Mouse (Mus musculus): ENCODE results near the gene Ifnab. TPM values are rescaled to one million over a fixed set of nuclear protein-coding genes. Genes with fewer than 3 reads are reported as not detected.
A peak's percentile ranks its signal among the peaks of the same experiment; 100 is the strongest.

Ifnab gene
- not detected in 2 replicates for polyA plus RNA-seq (2016; fragmentation: Nextera tagmentation; extraction: Ambion mirVana)

DNA sequence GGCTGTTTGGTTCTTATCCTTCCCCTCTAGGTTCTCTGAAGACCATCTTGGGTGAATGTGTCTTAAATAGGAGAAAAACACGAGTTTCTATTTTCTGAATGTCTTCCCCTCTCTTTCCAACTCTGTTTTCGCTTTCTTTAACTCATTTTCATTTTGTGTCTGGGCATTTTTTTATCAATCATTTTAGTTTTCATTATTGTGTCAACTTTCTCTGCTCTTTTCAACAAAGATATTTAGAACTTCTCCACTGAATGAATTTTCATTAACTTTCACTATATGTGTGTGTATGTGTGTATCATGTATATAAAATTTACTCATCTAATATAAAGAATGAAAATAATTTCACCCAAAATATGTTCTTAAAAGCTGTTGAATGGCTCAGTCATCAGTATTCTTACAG is at the start of gene Ifnab:
TSS of gene Ifnab (minus strand) at position 101 of the 400 bp plus-strand sequence.
- no peaks in the 10 kb centered on the region for H3K4me1 ChIP-seq
- no peak within 1 kb of the TSS for H3K27ac ChIP-seq
- no peaks in the 10 kb centered on the region for H3K9me3 ChIP-seq
- no peak within 1 kb of the TSS for H3K4me2 ChIP-seq (replicated peaks)
- ATAC-seq (ENCODE audit: insufficient number of reproducible peaks, insufficient read depth, low FRiP score, low TSS enrichment): no peak
- H3K27me3 ChIP-seq: no peaks in the 10 kb centered on the region
- no peak within 1 kb of the TSS for H3K9ac ChIP-seq
- H3K36me3 ChIP-seq: no peaks in the 10 kb centered on the region
- H3K4me3 ChIP-seq: no peak within 1 kb of the TSS
- WGBS: 74% methylated on average over 2 of the region's 2 CpGs

DNA sequence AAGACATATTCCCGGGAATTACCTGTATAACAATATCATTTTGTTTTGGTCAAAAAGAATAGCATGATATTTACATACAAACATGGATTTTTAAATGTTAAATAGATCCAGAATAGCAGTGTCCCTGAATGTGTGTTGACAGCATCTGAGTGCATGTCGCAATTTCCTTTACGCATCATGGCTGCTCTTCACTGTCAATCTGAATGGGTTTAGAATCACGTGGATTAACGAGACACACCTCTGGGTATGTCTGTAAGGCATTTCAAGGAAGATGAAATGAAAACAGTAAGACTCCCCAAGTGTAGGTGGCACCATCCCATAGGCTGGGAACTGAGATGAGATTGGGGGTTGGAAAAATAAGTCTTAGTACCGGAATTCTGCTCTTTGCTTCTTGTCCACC is 47.9 kb upstream of the Ifnab start:
- no peaks in the 10 kb centered on the region for H3K27me3 ChIP-seq
- no peak overlapping the region for H3K9ac ChIP-seq
- no peak for ATAC-seq (ENCODE audit: insufficient number of reproducible peaks, insufficient read depth, low FRiP score, low TSS enrichment)
- H3K4me2 ChIP-seq (replicated peaks): no peak overlapping the region
- H3K9me3 ChIP-seq: no peaks in the 10 kb centered on the region
- H3K27ac ChIP-seq: no peak overlapping the region
- H3K4me1 ChIP-seq: no peaks in the 10 kb centered on the region
- no peaks in the 10 kb centered on the region for H3K36me3 ChIP-seq
- H3K4me3 ChIP-seq: no peak overlapping the region
- WGBS: 86% methylated on average over 6 of the region's 6 CpGs

DNA sequence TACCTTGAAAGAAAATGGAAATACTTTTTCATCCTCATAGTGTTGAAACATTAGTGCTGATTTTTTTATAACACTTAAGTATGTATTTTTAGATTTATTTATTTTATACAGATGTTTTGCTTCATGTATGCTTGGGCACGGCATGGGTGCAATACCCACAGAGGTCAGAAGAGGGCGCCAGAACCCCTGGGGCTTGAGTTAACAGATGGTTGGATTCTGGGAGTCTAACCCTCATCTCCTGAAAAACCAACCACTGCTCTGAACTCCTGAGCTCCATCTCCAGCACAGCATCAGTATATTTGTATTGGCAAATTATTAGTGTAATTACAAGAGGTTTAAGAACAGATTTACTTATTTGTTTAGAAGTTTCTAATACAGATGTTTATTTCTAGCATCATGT is 47.3 kb upstream of the Ifnab start:
- H3K36me3 ChIP-seq: no peaks in the 10 kb centered on the region
- ATAC-seq (ENCODE audit: insufficient number of reproducible peaks, insufficient read depth, low FRiP score, low TSS enrichment): no peak
- H3K27ac ChIP-seq: no peak overlapping the region
- H3K9ac ChIP-seq: no peak overlapping the region
- WGBS: 2% methylated on average over 2 of the region's 2 CpGs
- no peak overlapping the region for H3K4me3 ChIP-seq
- H3K4me1 ChIP-seq: no peaks in the 10 kb centered on the region
- H3K9me3 ChIP-seq: no peaks in the 10 kb centered on the region
- no peak overlapping the region for H3K4me2 ChIP-seq (replicated peaks)
- no peaks in the 10 kb centered on the region for H3K27me3 ChIP-seq

DNA sequence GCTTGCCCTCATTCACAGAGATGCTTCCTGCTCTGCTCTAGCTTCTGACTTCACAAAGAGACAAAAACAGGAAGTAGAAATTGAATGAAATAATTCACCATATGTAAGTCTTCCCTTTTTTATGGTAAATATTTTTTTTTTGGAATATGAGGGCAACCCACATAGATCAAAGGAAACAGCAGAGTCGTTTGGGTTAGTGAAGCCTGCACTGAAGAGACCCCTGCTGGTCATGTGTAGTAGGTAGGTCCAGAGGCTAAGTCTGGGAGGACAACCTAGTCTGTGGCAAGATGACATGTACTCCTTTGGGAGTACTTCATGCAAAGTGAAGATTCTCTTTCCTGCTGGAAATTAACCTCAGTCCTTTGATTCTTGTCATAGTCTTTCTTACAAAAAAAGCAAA is 36.2 kb upstream of the Ifnab start:
- H3K27me3 ChIP-seq: no peaks in the 10 kb centered on the region
- 0% methylated on average over 1 of the region's 1 CpGs for WGBS

DNA sequence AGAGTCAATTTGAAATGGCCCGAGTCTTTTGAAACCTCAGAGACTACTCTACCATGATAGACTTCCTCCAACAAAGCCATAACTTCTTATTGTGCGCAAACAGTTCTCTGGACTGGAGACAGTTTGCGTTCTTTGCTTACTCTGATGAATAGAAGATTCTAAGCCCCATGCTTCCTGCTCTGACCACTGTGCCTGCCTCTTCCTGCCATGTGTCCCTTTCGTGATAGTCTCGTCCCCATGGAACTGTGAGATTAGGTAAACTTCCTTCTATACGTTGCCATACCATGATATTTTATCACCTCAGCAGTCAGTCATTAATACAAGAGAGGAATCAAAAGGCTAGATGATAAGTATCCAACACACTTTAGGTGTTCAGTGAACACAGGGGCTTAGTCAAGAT is 35.6 kb upstream of the Ifnab start:
- no peak overlapping the region for H3K4me2 ChIP-seq (replicated peaks)
- no peaks in the 10 kb centered on the region for H3K27me3 ChIP-seq
- 87% methylated on average over 6 of the region's 6 CpGs for WGBS
- H3K4me3 ChIP-seq: no peak overlapping the region
- no peak overlapping the region for H3K9ac ChIP-seq
- no peaks in the 10 kb centered on the region for H3K4me1 ChIP-seq
- no peaks in the 10 kb centered on the region for H3K36me3 ChIP-seq
- no peaks in the 10 kb centered on the region for H3K9me3 ChIP-seq
- H3K27ac ChIP-seq: no peak overlapping the region
- no peak for ATAC-seq (ENCODE audit: insufficient number of reproducible peaks, insufficient read depth, low FRiP score, low TSS enrichment)

More for the DNA sequence above, 36.2 kb upstream of the Ifnab start:
- H3K36me3 ChIP-seq: no peaks in the 10 kb centered on the region
- H3K9me3 ChIP-seq: no peaks in the 10 kb centered on the region
- H3K4me2 ChIP-seq (replicated peaks): no peak overlapping the region
- no peak for ATAC-seq (ENCODE audit: insufficient number of reproducible peaks, insufficient read depth, low FRiP score, low TSS enrichment)
- H3K4me1 ChIP-seq: no peaks in the 10 kb centered on the region
- H3K9ac ChIP-seq: no peak overlapping the region
- H3K27ac ChIP-seq: no peak overlapping the region
- H3K4me3 ChIP-seq: no peak overlapping the region

DNA sequence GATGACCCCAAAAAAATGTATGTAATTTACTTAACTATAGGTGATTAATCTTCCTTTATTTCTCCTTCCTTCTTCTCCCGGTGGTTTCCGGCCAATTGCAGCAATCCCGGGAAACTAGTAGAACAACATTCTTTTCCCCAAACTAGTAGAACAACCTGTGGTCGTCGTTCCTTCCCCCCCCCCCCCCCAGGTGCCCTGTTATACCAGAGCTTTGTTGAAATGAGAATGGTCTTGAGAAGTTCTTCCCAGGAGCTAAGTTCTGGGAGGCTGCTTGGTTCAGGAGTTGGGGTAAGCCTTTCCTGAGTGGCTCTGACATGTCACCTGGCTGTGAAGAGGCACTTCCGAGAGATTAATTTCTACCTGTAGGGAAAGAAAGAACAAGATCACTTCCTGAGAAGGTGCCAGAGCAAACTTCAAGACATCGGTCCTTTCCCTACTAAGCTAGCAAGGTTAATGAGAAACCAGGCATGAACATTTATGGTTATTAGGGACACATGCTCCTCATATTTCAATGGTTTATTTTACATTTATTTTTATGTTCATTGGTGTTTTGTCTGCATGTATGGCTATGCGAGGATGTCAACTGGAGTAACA is 32.4 kb upstream of the Ifnab start:
- H3K27me3 ChIP-seq: no peaks in the 10 kb centered on the region
- no peak overlapping the region for H3K9ac ChIP-seq
- no peaks in the 10 kb centered on the region for H3K9me3 ChIP-seq
- 51% methylated on average over 8 of the region's 8 CpGs for WGBS
- no peak for ATAC-seq (ENCODE audit: insufficient number of reproducible peaks, insufficient read depth, low FRiP score, low TSS enrichment)
- H3K36me3 ChIP-seq: peaks cover 11% of the 10 kb centered on the region
- H3K4me3 ChIP-seq: no peak overlapping the region
- H3K4me2 ChIP-seq (replicated peaks): no peak overlapping the region
- peaks cover 15% of the 10 kb centered on the region for H3K4me1 ChIP-seq
- H3K27ac ChIP-seq: no peak overlapping the region

DNA sequence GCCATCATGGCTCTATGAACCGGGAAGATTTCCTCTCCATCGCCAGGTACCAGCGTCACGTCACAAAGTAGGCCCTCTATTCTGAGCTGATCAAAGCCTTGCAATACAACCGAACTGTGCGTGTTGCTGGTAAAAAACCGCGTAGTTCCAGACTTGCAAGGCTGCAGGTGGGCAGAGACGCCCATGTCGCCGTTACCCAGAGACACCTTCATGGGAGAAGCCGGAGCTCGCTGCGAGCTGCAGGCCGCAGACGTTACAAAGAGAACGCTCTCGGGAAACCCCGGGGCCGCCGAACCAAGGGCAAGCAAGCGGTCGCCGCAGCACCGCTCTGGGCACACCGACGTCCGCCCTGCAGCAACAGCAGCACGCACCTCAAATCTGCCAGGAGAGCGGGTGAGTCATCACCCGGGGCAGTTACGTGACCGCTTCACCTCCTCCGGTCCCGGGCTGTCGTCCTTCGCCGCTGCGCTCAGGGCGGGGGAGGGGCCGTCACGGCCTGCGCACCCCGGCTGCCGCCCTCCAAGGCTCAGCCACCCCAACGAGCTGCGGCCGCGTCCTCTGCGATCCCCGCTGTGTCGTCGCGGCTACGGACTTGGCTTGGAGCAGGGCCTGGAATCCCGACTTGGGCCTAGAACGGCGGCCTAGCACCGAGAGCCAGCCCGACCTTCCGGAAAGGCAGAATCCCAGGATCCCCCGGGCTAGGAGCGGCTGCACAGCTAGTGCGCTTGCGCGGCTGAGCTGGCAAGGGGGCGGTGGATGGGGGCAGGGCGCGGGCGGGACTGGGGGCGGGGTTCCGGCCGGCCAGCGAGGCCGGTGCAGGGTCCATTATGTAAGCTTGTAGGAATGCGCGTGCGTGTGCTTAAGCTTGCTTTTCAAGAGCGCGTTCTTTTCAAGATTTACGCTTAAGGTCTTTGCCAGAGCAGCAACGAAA is 30.9 kb upstream of the Ifnab start, which contains the start of the genes Gm26566 and Klhl9:
TSS of gene Gm26566 (plus strand) at position 15 of the 931 bp plus-strand sequence.
TSS of gene Klhl9 (minus strand) at position 675 of the 931 bp plus-strand sequence.
- Histone ChIP-seq H3K4me2 (replicated peaks) (peak within 1 kb of the TSS; percentile 79), H3K27me3 (no peaks in the 10 kb centered on the region), H3K9ac (peak within 1 kb of the TSS; percentile 94), H3K36me3 (peaks cover 14% of the 10 kb centered on the region), H3K4me3 (peak within 1 kb of the TSS; percentile 82), H3K27ac (peak within 1 kb of the TSS; percentile 97), H3K9me3 (no peaks in the 10 kb centered on the region), H3K4me1 (peaks cover 18% of the 10 kb centered on the region)
- peak; percentile 91 for ATAC-seq (ENCODE audit: insufficient number of reproducible peaks, insufficient read depth, low FRiP score, low TSS enrichment)
- WGBS: under 1% methylated on average over 82 of the region's 82 CpGs

DNA sequence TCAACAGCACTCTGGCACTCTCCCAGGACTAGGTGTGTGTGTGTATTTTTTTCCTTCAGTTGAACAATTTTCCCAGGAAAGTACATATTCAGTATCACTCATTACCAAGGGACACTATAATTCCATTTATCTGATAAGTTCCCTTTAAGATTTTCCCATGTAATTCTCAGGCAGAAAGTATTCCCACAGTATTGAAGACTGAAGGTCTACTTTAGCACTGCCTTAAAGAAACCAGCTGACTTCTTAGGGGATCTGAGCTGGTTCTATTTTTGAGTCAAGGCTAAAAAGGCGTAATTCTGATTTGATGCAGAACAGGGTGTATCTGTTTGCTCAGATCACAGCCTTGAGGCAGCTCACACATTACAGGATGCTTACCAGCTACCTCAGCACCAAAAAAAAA is 27.6 kb upstream of the Ifnab start:
- H3K9ac ChIP-seq: no peak overlapping the region
- no peak for ATAC-seq (ENCODE audit: insufficient number of reproducible peaks, insufficient read depth, low FRiP score, low TSS enrichment)
- H3K27ac ChIP-seq: no peak overlapping the region
- peaks cover 18% of the 10 kb centered on the region for H3K4me1 ChIP-seq
- H3K4me2 ChIP-seq (replicated peaks): peak overlapping the region; percentile 49
- H3K27me3 ChIP-seq: no peaks in the 10 kb centered on the region
- 46% methylated on average over 1 of the region's 1 CpGs for WGBS
- peak overlapping the region; percentile 23 for H3K4me3 ChIP-seq
- H3K36me3 ChIP-seq: peaks cover 35% of the 10 kb centered on the region
- H3K9me3 ChIP-seq: no peaks in the 10 kb centered on the region

DNA sequence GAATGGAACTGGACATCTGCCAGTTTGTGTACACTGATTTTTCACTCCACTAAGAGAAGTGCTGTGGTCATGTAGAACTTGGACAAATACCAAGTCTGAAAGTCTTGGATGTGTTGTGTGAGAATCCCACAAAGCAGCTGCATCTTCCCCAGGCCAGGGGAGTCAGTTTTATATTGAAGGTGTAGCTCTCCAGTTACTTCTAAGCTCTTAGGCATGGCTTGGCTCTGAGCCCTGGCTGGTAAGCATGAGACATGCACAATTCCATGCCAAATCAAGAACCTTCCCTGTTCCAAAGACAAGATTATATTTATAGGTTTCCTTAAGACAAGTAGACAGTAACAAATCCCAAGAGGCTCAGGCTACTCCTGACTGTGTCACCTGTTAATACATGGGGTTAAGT is 23.9 kb upstream of the Ifnab start:
- ATAC-seq (ENCODE audit: insufficient number of reproducible peaks, insufficient read depth, low FRiP score, low TSS enrichment): no peak
- Histone ChIP-seq H3K9ac (no peak overlapping the region), H3K27ac (no peak overlapping the region), H3K9me3 (no peaks in the 10 kb centered on the region), H3K4me1 (peaks cover 5% of the 10 kb centered on the region), H3K27me3 (no peaks in the 10 kb centered on the region), H3K4me2 (replicated peaks) (no peak overlapping the region), H3K36me3 (peaks cover 30% of the 10 kb centered on the region), H3K4me3 (no peak overlapping the region)

DNA sequence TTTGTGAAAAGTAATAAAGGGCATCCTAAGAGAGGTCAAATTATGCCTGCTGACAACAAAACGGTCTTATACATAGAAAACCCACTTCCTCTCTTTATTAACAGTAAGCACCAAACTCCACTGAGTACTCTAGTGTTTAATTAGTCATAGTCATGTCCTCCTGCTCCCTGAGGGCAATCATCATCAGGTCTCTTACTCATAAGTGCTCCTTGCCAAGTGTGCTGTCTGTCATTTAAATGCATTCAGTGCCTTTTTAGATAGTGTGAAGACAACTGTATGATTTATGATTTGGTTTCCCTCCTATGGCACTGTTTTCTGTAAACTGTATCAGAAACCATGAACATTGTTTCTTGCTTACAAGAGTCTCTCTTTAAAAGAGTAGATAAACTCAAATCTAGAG is 23.1 kb upstream of the Ifnab start:
- 88% methylated on average over 1 of the region's 1 CpGs for WGBS
- no peak overlapping the region for H3K4me3 ChIP-seq

DNA sequence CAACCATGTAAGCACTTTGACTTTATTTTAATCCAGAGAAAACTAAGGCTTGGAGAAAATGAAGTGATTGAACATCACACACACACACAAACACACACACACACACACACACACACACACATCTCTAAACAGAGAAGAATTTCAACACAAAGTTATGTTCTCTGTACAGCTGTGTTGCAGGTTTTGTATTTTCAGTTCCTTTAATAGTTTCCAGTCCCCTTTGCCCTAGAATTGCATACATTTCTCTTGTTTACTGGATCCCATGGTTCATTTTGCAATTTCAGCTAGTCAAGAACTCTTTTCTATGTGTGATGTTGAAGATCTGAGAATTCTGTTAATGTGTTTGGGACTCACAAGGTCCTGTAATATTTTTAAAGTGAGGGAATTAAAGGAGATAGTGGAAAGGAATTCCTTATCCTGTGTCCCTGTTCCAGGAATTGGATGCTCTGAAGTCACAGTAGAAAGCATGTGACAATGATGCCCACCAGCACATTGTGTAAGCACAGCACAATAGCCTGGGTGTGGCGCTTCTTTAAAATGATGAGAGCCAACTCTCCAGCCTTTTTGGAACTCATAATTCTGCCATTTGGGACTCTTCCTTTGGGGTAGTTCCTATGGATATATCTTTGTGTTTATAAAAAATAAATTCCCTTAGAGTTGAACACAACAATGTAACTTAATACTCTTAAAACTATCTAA is 16.1 kb upstream of the Ifnab start:
- no peaks in the 10 kb centered on the region for H3K27me3 ChIP-seq
- no peaks in the 10 kb centered on the region for H3K36me3 ChIP-seq
- no peak overlapping the region for H3K4me2 ChIP-seq (replicated peaks)
- no peak overlapping the region for H3K9ac ChIP-seq
- no peak overlapping the region for H3K27ac ChIP-seq
- no peak for ATAC-seq (ENCODE audit: insufficient number of reproducible peaks, insufficient read depth, low FRiP score, low TSS enrichment)
- H3K4me1 ChIP-seq: no peaks in the 10 kb centered on the region
- WGBS: 93% methylated on average over 1 of the region's 1 CpGs
- H3K4me3 ChIP-seq: no peak overlapping the region
- H3K9me3 ChIP-seq: no peaks in the 10 kb centered on the region

More for the DNA sequence above, 23.1 kb upstream of the Ifnab start:
- H3K27me3 ChIP-seq: no peaks in the 10 kb centered on the region
- H3K9me3 ChIP-seq: no peaks in the 10 kb centered on the region
- peaks cover 29% of the 10 kb centered on the region for H3K36me3 ChIP-seq
- no peak overlapping the region for H3K27ac ChIP-seq
- ATAC-seq (ENCODE audit: insufficient number of reproducible peaks, insufficient read depth, low FRiP score, low TSS enrichment): no peak
- no peak overlapping the region for H3K4me2 ChIP-seq (replicated peaks)
- H3K4me1 ChIP-seq: 0 out of 2 replicates have a peak, but pooled peaks cover 4% of the 10 kb centered on the region
- H3K9ac ChIP-seq: no peak overlapping the region
